Mouse (Mus musculus) 3T3-L1 (cell line): ENCODE data around the gene Klf3.

Experiments used
- DNase-seq: peaks from one replicate; pipeline ENCODE4 v3.0.0-alpha.2; 2015; ENCODE audit warnings: low read depth, low spot score

The Klf3 gene

GRCm38 (mm10) chr5:64834213-64834612 lies 31.0 kb downstream of the Klf3 start:
- DNase-seq: peak; percentile 60

GRCm38 (mm10) chr5:64835295-64835694 lies 32.1 kb downstream of the Klf3 start:
- DNase-seq: no peak

- DNase-seq: no peak
These were observed 35.9 kb downstream of the Klf3 start for GRCm38 (mm10) chr5:64839016-64839599.

- DNase-seq: no peak
These were observed 36.9 kb downstream of the Klf3 start for GRCm38 (mm10) chr5:64840087-64840486.

DNA sequence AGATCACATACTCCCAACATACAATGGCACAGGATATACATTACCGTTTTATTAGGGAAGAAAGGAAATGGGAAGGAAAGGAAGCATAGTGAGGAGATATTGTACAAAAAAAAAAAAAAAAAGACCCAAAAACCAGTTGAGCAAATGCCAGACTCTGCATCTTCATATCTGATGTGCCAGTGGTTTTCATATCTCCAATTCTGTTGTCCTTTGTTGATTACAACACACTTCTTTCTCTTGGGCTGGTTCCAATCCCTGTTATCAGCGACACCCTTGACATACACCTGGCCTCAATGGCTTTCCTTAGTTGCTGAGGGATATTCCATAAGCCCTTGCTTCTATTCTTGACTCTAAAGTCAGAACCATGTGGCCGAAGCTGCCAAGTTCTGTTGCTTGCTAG lies 41.4 kb downstream of the Klf3 start:
- DNase-seq: no peak

GRCm38 (mm10) chr5:64847305-64847704 lies 44.1 kb downstream of the Klf3 start:
- DNase-seq: peak; percentile 50

DNA sequence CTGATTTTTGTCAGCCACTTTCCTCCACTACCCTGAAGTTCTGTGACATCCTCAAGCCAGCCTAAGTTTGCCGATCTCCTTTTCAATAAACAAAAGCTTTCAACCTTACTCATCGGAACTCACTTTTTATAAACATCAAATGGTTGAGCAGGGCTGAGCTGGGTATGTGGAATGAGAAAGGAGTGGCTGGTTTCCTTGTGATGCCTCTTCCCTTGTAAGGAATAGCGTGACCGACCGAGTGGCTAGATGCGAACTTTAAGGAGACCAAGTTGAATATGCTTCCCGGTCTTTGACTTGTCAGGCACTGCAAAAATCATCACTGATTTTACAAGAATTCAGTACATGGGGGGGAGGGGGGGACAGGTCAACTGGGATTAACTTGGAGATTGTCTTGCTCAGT lies 46.7 kb downstream of the Klf3 start:
- peak; percentile 21 for DNase-seq

DNA sequence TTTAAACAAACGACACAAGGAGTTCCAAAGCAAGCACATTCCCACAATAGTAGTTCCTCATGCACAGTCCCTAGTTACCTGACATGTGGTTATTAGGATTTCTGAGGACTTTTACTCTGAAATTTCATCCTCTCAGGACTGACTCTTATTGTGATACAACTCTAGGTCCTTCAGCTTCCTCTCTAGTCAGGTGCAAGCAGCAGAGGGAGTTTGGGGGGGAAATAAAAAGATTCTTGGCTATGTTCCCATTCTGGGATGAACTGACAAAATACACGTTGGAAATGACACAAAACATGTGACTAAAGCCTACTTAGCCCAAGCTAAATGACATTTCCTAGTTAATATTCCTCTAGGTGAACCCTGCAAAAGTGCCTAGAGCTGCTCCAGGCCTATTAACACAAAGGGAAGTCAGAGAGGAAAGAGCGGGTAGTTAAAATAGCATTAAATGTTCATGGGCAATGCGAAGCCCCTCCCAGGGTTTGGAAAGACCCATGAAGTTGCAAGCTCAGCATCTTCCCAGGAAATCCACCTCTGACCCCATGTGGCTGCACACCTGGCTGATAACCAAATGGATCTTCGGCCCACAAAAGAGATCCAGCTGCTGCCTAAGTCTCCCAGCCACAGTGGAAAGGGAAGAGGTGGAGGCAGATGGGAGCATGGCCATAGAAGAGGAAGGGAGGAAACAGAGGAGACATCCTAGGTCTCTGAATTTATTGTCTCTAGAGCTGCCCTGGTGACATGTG lies 49.6 kb downstream of the Klf3 start:
- no peak for DNase-seq

DNA sequence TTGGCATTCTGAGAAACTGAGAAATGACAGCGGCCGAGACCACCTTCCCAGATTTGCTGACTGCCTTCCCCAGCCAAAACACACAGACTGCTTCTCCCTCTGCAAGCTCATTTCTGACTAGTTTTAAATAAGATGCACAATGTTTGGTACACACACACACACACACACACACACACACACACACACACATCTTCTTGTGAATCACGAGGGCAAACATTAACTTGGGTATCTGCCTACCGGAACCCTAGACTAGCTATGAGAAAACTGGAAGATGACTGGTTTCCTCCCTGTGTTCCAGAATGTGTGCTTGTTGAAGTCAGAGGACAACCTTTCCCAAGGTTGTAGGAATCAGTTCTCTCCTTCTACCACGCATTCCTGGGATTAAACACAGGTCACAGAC lies 50.2 kb downstream of the Klf3 start:
- DNase-seq: no peak

- no peak for DNase-seq
These were observed 52.0 kb downstream of the Klf3 start for GRCm38 (mm10) chr5:64855199-64855598.

DNA sequence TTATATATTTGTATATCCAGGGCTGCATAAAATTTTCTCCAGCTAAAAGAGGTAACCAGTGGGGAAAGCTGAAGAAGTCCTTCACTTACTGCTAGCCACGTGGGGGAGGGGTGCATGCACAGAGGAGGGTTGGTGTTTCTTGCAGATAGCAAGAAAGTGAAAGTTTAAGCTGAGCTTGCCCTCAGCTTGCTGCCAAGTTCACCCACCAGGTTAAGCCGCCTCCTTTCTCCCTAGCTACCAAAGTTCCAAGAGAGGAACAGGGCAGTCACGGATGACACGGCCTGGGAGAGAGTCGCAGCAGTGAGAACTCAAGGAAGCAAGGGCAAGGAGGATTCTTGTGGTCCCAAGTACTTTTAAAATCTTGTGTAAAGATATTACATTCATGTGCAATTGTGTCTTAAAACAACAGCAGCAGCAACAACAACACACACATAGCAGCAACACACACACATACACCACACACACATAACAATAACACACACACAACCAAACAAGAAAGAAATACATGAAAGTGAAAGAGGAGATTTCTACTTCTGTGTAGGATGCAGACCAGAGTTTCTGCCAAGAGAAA lies 57.8 kb downstream of the Klf3 start:
- DNase-seq: peak; percentile 59

DNA sequence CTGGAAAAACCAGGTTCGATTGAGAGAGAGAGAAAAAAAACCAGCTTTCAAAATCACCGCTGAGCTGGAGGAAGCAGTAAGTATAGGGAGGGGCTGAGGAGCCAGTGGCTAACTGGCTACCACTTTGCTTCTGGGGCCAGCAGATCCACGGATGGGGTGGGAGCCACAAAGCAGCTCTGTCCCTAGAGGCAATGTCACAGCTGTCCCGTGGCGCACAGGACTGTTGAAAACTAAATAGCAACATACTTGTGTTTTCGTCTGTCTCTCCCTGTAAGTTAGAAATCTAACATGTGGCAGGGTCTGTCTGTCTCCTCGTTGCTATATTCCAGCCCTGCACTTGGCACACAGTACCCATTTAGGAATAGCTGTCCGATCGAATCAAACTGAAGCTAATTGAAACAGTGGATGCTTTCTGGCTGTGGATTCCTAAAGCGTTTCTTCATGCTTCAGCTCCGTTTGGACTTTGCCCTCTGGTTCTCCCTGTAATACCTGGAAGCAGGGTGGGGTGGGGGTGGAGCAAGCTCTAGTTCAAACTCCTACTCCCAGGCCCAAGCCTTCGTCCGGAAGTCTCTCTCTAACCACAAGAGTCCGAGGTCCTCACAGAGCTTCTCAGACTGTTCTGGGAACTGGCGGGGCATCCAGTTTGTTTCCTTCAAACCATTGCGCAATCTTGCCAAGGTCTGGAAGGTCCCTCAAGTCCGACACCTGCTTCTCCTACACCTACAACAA lies 58.4 kb downstream of the Klf3 start:
- DNase-seq: peak; percentile 45

DNA sequence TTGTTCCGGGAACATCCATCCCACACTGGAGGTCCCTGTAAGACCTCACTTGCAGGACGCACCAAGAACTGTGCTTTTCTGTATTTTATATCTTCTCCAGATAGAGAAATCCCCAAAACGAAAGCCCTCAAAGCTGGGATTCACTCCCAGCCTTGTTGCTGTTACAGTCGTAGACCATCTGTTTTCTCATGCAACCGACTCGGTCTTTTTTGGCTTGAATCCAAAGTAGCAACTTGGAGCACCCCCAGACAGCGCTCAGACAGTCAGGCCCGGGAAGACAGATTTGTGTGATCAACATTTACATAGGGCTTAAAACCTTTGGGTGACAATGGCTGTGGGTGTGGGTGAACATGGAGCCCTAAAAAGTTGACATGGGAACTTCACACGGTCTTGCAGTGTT lies 59.1 kb downstream of the Klf3 start:
- no peak for DNase-seq

- DNase-seq: peak; percentile 67
These were observed 61.5 kb downstream of the Klf3 start for GRCm38 (mm10) chr5:64864699-64865108.

DNA sequence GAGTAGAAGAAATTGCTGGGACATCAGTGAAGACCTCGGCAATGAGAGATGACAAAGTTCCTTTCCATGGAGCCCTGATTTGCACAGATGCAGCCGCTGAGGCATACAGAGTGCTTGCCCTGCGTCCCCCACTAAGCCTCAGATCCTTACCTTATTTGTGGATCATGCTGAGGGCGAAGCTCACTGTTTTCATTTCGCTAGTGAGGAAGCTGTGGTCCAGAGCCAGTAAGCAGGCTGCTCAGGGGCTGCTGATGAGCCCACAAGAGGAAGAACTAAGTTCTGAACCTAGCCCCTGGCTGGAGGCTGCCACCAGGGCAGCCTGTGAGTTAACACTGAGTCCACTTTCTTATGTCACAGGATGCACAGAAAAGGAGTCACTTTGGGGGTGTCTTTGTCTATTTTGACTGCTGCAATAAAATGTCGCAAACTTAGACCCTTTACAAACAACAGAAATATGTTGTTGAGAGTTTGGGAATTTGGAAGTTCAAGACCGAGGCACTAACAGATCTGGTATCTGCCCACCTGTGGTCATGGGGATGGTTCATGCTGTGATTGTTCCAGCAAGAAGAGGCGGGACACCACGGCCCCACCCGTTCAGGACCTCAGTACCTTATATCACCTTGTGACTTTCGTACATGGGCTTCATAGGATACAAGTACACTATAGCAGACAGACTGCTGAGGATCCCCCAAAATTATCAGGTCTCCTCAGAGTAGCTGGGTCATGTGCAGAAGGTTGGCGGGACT lies 62.2 kb downstream of the Klf3 start:
- DNase-seq: no peak

- DNase-seq: peak; percentile 97
These were observed 63.3 kb downstream of the Klf3 start for GRCm38 (mm10) chr5:64866331-64867050.

- DNase-seq: peak; percentile 95
These were observed 63.9 kb downstream of the Klf3 start for GRCm38 (mm10) chr5:64867124-64867523.

DNA sequence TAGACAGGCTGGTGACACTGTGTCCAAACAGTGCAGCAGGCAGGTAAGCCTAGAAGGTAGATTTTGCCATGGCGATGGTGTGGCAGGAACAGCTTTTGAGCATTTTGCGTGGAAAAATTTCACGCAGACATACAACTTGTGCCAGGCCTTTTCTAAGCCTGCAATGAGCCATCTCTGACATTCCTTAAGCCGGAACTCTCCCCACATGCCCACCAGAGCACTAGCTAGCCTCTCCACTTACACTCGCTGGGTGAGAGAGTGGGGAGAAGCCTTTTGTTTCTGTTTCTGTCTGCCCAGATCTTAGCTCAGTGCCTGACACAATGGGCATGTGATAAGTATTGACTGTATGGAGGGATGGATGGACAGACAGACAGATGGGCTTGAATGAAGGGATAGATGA lies 64.4 kb downstream of the Klf3 start:
- DNase-seq: peak; percentile 58

DNA sequence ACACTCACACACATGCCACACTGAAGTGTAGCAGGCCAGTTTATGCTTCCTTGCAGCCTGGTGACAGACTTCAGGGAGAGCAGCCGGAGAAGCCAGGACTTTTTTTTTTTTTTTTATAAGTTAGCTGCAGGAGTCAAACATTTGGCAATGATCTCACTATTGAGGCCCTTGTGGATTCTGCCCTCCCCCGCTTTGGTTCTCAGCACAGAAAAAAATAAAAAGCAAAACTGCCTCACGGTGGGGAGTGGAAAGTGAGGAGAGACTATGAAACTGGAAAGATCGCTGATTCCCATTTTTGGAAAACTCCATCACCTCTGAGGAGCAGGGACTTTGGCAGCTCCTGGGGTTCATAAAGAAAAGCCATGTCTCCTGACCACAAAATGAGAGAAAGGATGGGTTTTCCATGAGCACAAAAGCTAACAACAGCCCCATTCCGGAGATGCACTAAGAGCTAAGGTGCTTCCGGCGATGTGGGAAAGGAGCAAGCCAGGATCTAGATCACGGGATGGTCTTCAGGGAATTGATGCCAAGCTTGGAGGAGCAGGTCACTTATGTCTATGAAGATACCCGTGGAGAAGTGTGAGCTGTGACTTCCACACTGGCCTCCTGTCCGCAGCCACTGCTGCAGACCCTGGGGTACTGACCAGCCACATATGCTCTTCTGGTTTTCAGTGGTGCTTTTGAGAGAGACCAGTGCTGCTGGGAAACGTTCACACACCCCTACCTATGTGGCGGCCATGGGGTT lies 73.1 kb downstream of the Klf3 start:
- peak; percentile 90 for DNase-seq
